Mouse (Mus musculus) limb, embryonic 10.5 days (tissue): ENCODE measurements around the gene Ddx31. TPM values are rescaled to one million over a fixed set of nuclear protein-coding genes. Genes with fewer than 3 reads are reported as not detected.

Experiments used
- DNase-seq: peaks from one replicate; pipeline ENCODE4 v3.0.0-alpha.2; 2017; ENCODE audit warnings: low spot score
- H3K27ac ChIP-seq: fragments of 300-500 bp; sonication (generic); 2 replicates; pipeline ENCODE4 v1.5.1; 2016; ENCODE audit warnings: mild to moderate bottlenecking
- H3K27me3 ChIP-seq: fragments of 300-500 bp; sonication (generic); 2 replicates; pipeline ENCODE4 v1.6.1; 2016; ENCODE audit warnings: low read depth, mild to moderate bottlenecking; ENCODE audit not compliant: poor library complexity, severe bottlenecking
- H3K36me3 ChIP-seq: fragments of 300-500 bp; sonication (generic); 2 replicates; pipeline ENCODE4 v1.6.1; 2016; ENCODE audit warnings: mild to moderate bottlenecking, moderate library complexity
- H3K4me1 ChIP-seq: fragments of 300-500 bp; sonication (generic); 2 replicates; pipeline ENCODE4 v1.6.1; 2016
- H3K4me3 ChIP-seq: fragments of 300-500 bp; sonication (generic); 2 replicates; pipeline ENCODE4 v1.5.1; 2016; ENCODE audit warnings: mild to moderate bottlenecking, moderate library complexity
- H3K9me3 ChIP-seq: fragments of 300-500 bp; sonication (generic); replicated peaks from 2 replicates; pipeline ENCODE4 v1.6.1; 2016; ENCODE audit warnings: mild to moderate bottlenecking
- WGBS: fragments of 180-500 bp; shearing (Covaris S2); methylation state at CpG from one replicate; pipeline ENCODE4 v1.1.7; 2016; 5-methylcytosine and 5-hydroxymethylcytosine counted together
- polyA plus RNA-seq: library from polyadenylated mRNA; unstranded; fragments of >200 nt; fragmentation: Nextera tagmentation; extraction: Ambion mirVana; gene quantifications from 2 replicates; pipeline ENCODE4 v1.2.1, GENCODE M21; 2016

Ddx31 gene
- polyA plus RNA-seq, 1 experiment from 2014 or later, result 23.6 TPM

DNA sequence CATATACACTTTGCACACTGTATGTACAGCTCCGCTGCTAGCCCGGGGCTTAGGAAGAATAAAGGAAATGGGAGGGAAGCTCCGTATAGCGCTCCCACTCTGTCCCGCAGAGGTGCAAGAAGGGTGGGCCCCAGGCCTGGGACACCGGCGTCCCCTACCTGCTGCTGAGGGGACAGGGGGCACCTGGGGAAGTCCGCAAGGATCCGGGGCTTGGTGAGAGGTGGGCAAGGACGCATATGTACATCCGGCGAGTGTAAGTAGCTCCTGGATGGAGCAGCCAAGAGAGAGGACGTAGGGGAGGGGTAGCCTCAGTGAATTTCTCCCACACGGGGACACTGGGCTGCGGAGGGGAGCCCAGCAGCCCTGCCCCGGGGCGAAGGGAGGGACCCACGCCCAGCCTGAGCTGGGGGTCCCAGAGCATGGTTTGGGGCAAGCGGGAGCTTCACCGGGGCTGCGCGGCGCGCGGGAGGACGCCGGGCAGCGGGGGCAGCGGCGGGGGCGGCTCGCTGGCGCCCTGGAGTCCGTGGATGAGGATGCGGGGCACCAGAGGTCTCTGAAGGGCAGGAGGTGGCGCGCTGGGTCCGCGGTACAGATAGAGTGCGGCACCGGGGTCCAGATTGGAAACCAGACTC, 69.1 kb downstream of the Ddx31 start:
- H3K27ac ChIP-seq, result no peak overlapping the region
- DNase-seq, result peak; percentile 54

GRCm38 (mm10) chr2:28909818-28910710, 69.9 kb downstream of the Ddx31 start:
- Histone ChIP-seq H3K27me3 (peaks cover 100% of the 10 kb centered on the region), H3K36me3 (peaks cover 14% of the 10 kb centered on the region), H3K27ac (no peak overlapping the region), H3K4me1 (peaks cover 25% of the 10 kb centered on the region), H3K4me3 (no peak overlapping the region), H3K9me3 (no peaks in the 10 kb centered on the region)
- 5% methylated on average over 25 of the region's 25 CpGs for WGBS
- peak; percentile 36 for DNase-seq

More for the DNA sequence above, 69.1 kb downstream of the Ddx31 start:
- Histone ChIP-seq H3K4me3 (peak overlapping the region; percentile 6; the same call in 1 of the 2 replicates), H3K27me3 (peaks cover 96% of the 10 kb centered on the region), H3K36me3 (peaks cover 21% of the 10 kb centered on the region), H3K9me3 (no peaks in the 10 kb centered on the region), H3K4me1 (peaks cover 25% of the 10 kb centered on the region)
- 1% methylated on average over 41 of the region's 41 CpGs for WGBS

- 4% methylated on average over 3 of the region's 3 CpGs for WGBS
- H3K9me3 ChIP-seq, result no peaks in the 10 kb centered on the region
- peaks cover 6% of the 10 kb centered on the region for H3K36me3 ChIP-seq
- no peak for DNase-seq
- H3K27me3 ChIP-seq, result peaks cover 100% of the 10 kb centered on the region
- H3K4me1 ChIP-seq, result peaks cover 26% of the 10 kb centered on the region
- H3K27ac ChIP-seq, result no peak overlapping the region
- no peak overlapping the region for H3K4me3 ChIP-seq
Observed at GRCm38 (mm10) chr2:28910877-28911276, 70.7 kb downstream of the Ddx31 start.

DNA sequence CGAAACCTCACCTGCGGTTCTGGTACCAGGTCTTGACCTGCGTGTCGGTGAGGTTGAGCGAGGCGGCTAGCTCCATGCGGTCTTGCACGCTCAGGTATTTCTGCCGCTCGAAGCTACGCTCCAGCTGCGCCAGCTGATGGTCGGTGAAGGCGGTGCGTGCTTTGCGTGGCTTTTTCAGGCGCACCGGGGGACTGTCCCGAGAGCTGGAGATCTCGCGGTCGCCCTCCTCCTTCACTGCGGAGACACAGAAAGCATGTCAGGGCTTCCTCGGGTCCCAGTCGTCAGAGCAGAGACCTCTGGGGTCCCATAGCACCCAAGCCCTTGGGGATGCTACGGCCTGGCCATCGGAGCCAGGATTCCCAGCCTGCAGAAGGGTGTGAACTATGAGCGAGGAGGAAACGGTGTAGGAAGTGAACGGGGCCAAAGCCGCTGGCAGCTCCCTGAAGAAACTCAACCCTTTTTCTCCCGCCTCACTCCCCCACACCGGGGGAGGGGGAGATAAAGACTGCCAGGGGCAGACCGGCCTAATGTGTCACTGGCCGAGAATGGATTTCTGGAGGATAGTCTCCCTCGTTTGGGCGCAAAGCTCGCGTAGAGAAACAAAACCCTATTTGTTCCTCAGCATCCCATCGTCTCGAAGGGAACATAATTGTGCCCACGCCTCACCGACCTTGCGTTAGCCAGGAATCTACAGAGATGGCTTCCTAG, 71.3 kb downstream of the Ddx31 start:
- Histone ChIP-seq H3K27ac (no peak overlapping the region), H3K27me3 (peaks cover 100% of the 10 kb centered on the region), H3K36me3 (peaks cover 4% of the 10 kb centered on the region; the same call in 1 of the 2 replicates), H3K4me1 (peaks cover 29% of the 10 kb centered on the region), H3K9me3 (no peaks in the 10 kb centered on the region), H3K4me3 (0 out of 2 replicates have a peak overlapping the region, but pooled peaks have one; percentile 2)
- DNase-seq, result peak; percentile 51
- WGBS, result 1% methylated on average over 44 of the region's 44 CpGs

DNA sequence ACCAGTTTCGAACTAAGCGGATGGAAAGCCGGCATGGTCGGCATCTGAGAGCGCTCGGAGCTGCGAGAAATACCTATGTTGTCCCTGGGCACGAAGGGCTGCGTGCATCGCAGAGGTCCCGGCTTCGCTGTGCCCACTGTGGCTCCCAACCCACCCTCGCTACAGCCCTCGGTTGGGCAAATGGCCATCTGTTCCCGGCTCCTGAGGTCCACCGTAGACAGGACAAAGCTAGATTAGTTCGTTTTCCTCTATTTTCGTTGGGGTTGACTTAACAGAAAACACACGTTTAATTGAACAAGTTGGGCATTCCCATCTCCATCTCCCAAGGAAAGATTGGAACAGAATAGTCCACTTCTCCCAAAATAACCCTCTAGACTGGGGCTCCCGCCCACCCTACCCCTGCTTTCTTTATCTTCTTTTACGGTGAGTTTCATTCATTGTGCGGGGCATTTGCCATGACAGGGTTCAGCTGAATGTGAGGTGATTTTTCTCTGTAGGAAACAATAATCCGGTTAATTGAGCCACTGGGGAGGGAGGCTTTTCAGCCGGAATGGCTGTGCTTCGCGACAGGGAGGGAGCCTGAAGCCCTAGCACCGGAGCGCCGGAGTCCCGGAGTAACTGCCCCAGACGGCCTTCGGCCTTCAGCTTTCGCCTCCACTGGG, 72.0 kb downstream of the Ddx31 start:
- peak; percentile 50 for DNase-seq
- Histone ChIP-seq H3K4me3 (0 out of 2 replicates have a peak overlapping the region, but pooled peaks have one; percentile 2), H3K36me3 (no peaks in the 10 kb centered on the region), H3K9me3 (no peaks in the 10 kb centered on the region), H3K27ac (no peak overlapping the region), H3K4me1 (peaks cover 29% of the 10 kb centered on the region), H3K27me3 (peaks cover 100% of the 10 kb centered on the region)
- under 1% methylated on average over 33 of the region's 33 CpGs for WGBS

DNA sequence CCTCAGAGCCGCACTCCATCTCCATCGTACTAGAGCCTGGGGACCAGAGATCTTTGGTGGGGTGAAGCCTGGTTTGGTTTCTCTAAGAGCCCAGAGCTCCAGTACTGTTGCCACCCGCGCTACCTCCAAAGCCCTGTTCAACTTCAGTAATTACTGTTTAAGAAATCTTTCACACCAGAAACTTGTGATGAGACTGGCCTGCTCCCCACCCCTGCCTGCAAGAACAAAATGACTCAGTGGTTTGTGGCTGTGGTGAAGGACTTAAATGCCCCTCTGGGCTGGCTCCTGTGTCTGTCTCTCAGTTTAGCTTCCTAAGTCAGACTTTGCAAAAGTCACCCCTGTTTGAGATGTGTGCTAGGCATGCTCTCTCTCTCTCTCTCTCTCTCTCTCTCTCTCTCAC, 72.8 kb downstream of the Ddx31 start:
- Histone ChIP-seq H3K9me3 (no peaks in the 10 kb centered on the region), H3K4me1 (peaks cover 33% of the 10 kb centered on the region), H3K36me3 (no peaks in the 10 kb centered on the region), H3K4me3 (no peak overlapping the region), H3K27ac (no peak overlapping the region), H3K27me3 (peaks cover 100% of the 10 kb centered on the region)
- WGBS, result under 1% methylated on average over 4 of the region's 4 CpGs
- DNase-seq, result peak; percentile 36

DNA sequence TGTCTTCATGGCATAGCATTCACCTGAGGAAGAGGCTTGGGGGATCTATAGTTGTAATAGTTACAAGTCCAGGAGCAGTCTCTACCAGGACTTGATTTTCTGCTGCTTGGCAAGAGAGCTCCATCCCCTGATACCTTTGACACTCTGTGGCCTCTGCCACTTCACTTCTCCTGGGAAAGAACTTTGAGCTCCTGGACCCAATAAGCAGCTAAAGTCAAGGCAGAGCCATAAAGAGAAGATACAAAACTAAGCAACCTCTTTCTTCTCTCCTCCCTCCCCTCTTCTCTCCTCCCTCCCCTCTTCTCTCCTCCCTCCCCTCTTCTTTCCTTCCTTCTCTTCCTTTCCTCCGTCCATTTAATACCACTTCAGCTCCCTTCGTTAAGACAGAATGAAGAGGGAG, 73.9 kb downstream of the Ddx31 start:
- no peak overlapping the region for H3K27ac ChIP-seq
- 0% methylated on average over 2 of the region's 2 CpGs for WGBS
- H3K4me3 ChIP-seq, result no peak overlapping the region
- no peaks in the 10 kb centered on the region for H3K36me3 ChIP-seq
- no peaks in the 10 kb centered on the region for H3K9me3 ChIP-seq
- DNase-seq, result no peak
- H3K4me1 ChIP-seq, result peaks cover 24% of the 10 kb centered on the region
- peaks cover 100% of the 10 kb centered on the region for H3K27me3 ChIP-seq

DNA sequence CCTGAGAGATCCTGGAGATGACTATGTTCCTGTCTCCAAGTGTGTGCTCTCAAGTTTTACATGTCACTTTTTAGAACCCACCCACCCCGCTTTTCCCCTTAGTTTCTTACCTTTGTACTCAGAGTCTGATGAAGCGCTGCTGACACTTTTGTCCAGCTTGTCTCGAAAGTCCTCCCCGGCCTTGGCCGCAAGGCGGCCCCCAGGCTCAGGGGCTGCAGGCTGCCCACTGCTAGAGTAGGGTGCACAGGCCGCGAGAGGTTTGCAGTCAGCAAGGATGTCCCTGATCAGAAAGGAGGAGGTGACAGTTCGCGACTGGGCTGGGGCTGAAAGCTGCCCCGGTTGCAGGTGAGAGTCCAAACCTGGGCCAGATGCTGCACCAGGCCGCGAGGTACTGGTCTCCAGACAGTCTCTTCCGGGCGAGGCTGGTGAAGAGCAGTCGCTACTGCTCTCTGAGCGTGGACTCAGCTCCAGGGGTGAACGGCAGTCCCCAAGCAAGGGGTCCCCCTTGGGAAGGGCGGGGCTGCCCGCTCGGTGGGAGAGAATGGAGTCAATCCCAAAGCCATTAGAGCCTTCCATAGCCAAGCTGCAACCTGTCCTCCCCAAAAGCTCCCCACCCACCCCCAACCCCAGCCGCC, 75.0 kb downstream of the Ddx31 start:
- no peak overlapping the region for H3K4me3 ChIP-seq
- H3K9me3 ChIP-seq, result no peaks in the 10 kb centered on the region
- no peak for DNase-seq

DNA sequence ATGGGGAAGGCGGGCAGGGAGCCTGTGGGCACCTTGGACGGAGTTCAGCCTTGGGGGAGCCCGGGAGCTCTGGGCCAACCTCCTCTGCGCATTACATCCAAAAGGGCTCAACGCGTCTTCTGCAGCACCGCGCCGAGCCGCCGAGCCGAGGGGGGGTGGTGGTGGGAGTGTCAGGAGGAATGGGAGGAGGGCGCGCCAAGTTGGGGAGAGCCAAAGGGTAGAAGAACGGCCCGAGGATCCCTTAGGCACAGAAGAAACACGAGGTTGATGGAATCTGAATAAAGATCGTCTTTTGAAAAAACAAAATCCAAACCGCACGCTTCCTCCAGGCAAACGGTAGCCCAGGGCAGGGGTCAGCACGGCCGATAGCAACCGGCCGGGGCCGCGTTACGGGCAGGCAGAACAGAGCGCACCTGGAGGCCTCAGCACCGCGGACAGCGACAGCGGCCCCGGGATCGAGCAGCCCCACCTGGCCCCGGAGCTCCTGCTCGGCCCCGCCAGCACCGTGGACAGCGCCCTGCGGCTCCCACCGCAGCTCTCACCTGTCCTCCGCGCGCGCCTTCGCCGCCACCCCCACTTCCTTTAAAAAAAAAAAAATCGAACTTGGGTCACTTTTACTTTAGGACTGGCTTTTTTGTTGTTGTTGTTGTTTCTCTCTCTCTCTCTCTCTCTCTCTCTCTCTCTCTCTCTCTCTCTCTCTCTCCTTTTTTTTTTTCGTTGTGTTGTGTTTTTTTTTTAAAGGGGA, 75.7 kb downstream of the Ddx31 start:
- peak; percentile 94 for DNase-seq
- no peaks in the 10 kb centered on the region for H3K36me3 ChIP-seq
- H3K9me3 ChIP-seq, result no peaks in the 10 kb centered on the region
- H3K4me1 ChIP-seq, result peaks cover 19% of the 10 kb centered on the region
- no peak overlapping the region for H3K27ac ChIP-seq
- WGBS, result 1% methylated on average over 50 of the region's 50 CpGs
- 0 out of 2 replicates have a peak overlapping the region, but pooled peaks have one; percentile 6 for H3K4me3 ChIP-seq
- H3K27me3 ChIP-seq, result peaks cover 100% of the 10 kb centered on the region

More for the DNA sequence above, 75.0 kb downstream of the Ddx31 start:
- 4% methylated on average over 22 of the region's 22 CpGs for WGBS
- peaks cover 100% of the 10 kb centered on the region for H3K27me3 ChIP-seq
- H3K36me3 ChIP-seq, result no peaks in the 10 kb centered on the region
- no peak overlapping the region for H3K27ac ChIP-seq
- peaks cover 19% of the 10 kb centered on the region for H3K4me1 ChIP-seq

DNA sequence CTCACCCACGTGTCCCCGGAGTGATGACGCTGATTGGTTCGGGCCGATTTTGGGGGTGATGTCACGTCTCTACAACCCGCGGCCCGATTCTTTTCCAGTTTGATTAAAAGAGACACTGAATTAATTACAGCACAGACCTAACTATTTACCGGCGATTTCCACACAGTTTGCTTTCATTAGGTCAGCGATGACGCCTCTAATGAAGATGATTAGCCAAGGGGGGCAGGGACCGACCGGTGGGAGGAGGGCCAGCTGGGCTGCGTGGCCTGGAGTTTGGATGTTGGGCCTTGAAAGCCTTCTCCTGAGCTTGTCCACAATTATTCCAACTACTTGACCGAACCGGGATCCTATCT, 76.3 kb downstream of the Ddx31 start, which contains the start of gene Barhl1:
TSS of gene Barhl1 (minus strand) at position 156 of the 353 bp plus-strand sequence.
- Histone ChIP-seq H3K27me3 (peaks cover 100% of the 10 kb centered on the region), H3K4me3 (peak within 1 kb of the TSS; percentile 28; the same call in 1 of the 2 replicates), H3K27ac (no peak within 1 kb of the TSS), H3K36me3 (no peaks in the 10 kb centered on the region), H3K4me1 (peaks cover 15% of the 10 kb centered on the region), H3K9me3 (no peaks in the 10 kb centered on the region)
- DNase-seq, result no peak
- WGBS, result under 1% methylated on average over 18 of the region's 18 CpGs

DNA sequence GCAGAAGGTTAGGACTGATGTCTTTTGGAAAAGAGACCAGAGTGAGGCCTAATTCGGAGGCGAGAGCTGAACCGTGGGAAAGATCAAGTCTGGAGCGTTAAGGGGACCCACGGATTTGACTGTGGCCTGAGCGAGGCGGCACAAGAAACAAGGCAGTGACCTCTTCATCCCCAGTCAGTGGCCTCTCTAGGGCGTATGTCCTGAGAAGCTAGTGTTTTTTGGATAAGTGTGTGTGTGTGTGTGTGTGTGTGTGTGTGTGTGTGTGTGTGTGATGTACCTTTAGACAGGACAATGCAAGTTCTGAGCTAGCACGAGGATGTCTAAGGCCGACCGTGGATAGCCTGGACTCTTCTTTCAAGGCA, 76.9 kb downstream of the Ddx31 start:
- H3K9me3 ChIP-seq, result no peaks in the 10 kb centered on the region
- peak; percentile 37 for DNase-seq
- peaks cover 13% of the 10 kb centered on the region for H3K4me1 ChIP-seq
- H3K27ac ChIP-seq, result no peak overlapping the region
- no peak overlapping the region for H3K4me3 ChIP-seq
- no peaks in the 10 kb centered on the region for H3K36me3 ChIP-seq
- WGBS, result 2% methylated on average over 11 of the region's 11 CpGs
- peaks cover 100% of the 10 kb centered on the region for H3K27me3 ChIP-seq
